In the genomic region with DNA sequence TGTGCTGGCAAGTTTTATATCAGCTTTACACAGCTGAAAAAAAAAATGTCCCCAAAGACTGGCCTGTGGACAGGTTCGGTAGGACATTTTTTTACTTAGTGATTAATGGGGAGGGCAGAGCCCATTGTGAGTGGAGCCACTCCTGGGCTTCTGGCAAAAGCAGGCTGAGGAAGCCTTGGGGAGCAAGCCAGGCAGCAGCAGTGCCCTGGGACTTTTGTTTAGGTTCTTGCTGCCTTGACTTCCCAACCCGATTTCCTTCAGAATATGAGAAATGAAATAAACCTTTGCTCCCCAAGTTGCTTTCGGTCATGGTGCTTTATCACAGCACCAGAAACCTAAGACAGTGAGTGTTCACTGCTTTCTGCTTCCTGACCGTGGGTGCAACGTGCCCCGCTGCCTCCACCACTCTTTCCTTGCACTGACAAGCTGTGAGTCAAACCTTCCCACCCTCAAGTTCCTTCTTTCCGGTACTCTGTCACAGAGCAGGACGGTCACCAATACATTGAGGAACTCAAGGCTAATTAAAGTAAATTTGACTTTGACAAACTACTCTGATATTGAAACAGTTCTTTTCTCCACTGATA, we compare ENCODE assay signal across 11 mouse cellular contexts. TPM values are rescaled to one million over a fixed set of nuclear protein-coding genes. Genes with fewer than 3 reads are reported as not detected.
DNase-seq lines count a peak whose midpoint lies in the region; ATAC-seq and TF ChIP-seq lines count a peak whose summit lies in the region.
"Had no signal": no experiment of that assay in that cellular context is flagged by ENCODE, and none has a peak within 500 bp of the region (broad histone marks: within the 10 kb centered on the region; RNA-seq: fewer than 3 reads in every experiment).

No protein-coding gene starts in this region.

- TF ChIP-seq EP300 in stomach, postnatal 0 days (optimal IDR thresholded peaks at IDR 0.05) = no peak

- H3K9me3 ChIP-seq in stomach, postnatal 0 days (ENCODE audit: control insufficient read depth, low read length) = no peaks in the 10 kb centered on the region
- H3K9me3 ChIP-seq: forebrain, embryonic 12.5 days had no signal

- H3K4me1 ChIP-seq in stomach, postnatal 0 days (replicated peaks; ENCODE audit: control insufficient read depth, insufficient read depth) = no peaks in the 10 kb centered on the region
- H3K4me1 ChIP-seq: forebrain, embryonic 12.5 days had no signal

- no peaks in the 10 kb centered on the region for H3K36me3 ChIP-seq in stomach, postnatal 0 days (ENCODE audit: control insufficient read depth, insufficient read depth, low read length)
- H3K36me3 ChIP-seq: forebrain, embryonic 12.5 days had no signal

- DNase-seq in adrenal gland, postnatal 10 days = peak; percentile 56
- DNase-seq in adrenal gland, adult 18-20 months (ENCODE audit: low spot score in 2 of 2) = no peak
- peak; percentile 15 for DNase-seq in right cerebral cortex, adult 18-20 months
- DNase-seq in right cerebral cortex, postnatal 36 days (ENCODE audit: low spot score in 2 of 2) = no peak
- no peak for DNase-seq in stomach, postnatal 0 days (ENCODE audit: low spot score)
- DNase-seq in cerebellum, adult 18-20 months = no peak
- no peak for DNase-seq in left cerebral cortex, postnatal 36 days (ENCODE audit: low spot score in 2 of 2)
- DNase-seq: cerebellum, adult 2 months; lung, postnatal 10 days had no signal

- intact Hi-C loops in left cerebral cortex, postnatal 36 days (cut with DNase I) = no loop called here

- 58% methylated on average over 8 of the region's 8 CpGs for WGBS in stomach, postnatal 0 days

- H3K4me3 ChIP-seq in stomach, postnatal 0 days (ENCODE audit: low read depth, low read length) = no peak overlapping the region
- H3K4me3 ChIP-seq: forebrain, embryonic 12.5 days had no signal

- TF ChIP-seq CTCF in stomach, postnatal 0 days (IDR thresholded peaks at IDR 0.05; ENCODE audit: low read depth) = no peak

- no peak overlapping the region for H3K9ac ChIP-seq in stomach, postnatal 0 days (ENCODE audit: low read length)
- H3K9ac ChIP-seq: forebrain, embryonic 12.5 days had no signal

- H3K4me2 ChIP-seq in stomach, postnatal 0 days (replicated peaks; ENCODE audit: low read depth) = no peak overlapping the region
- H3K4me2 ChIP-seq: forebrain, embryonic 12.5 days had no signal

- peak; percentile 92 for ATAC-seq in common myeloid progenitor, adult 5-6 weeks (replicated peaks; ENCODE audit: low read depth, poor library complexity, severe bottlenecking)
- ATAC-seq in stomach, postnatal 0 days (ENCODE audit: low FRiP score, low TSS enrichment) = no peak

- no peaks in the 10 kb centered on the region for H3K27me3 ChIP-seq in stomach, postnatal 0 days (ENCODE audit: control insufficient read depth, insufficient read depth, low read length)
- H3K27me3 ChIP-seq: forebrain, embryonic 12.5 days had no signal

- H3K27ac ChIP-seq in stomach, postnatal 0 days (replicated peaks) = 0 out of 2 replicates have a peak overlapping the region, but pooled peaks have one; percentile 2
- H3K27ac ChIP-seq: forebrain, embryonic 12.5 days had no signal

RNA-seq across cellular contexts. Expression of a gene that starts 43.1 kb away (rescaled TPM):
- 10 to 100 TPM; 15.3 to 18.9 TPM for total RNA-seq in adrenal gland, postnatal 10 days (2021)
- total RNA-seq in adrenal gland, adult 18-20 months (2021) = 10 to 100 TPM; 36.6 to 46.3 TPM
- 9.4 and 9.9 TPM in 2 replicates for total RNA-seq in common myeloid progenitor, adult 5-6 weeks (2017)
- polyA plus RNA-seq in stomach, postnatal 0 days (2015; fragmentation: Nextera tagmentation; extraction: Ambion mirVana) = 2.0 and 2.2 TPM in 2 replicates
- total RNA-seq in left cerebral cortex, postnatal 36 days (2021) = 10 to 100 TPM; 67.9 to 69.8 TPM

RNA-seq across cellular contexts. Expression of a gene that starts 53.2 kb away (rescaled TPM):
- 10 to 100 TPM; 27.1 to 33.0 TPM for total RNA-seq in adrenal gland, postnatal 10 days (2021)
- total RNA-seq in adrenal gland, adult 18-20 months (2021) = 10 to 100 TPM; 23.9 to 39.5 TPM
- total RNA-seq in common myeloid progenitor, adult 5-6 weeks (2017) = 70.8 and 81.6 TPM in 2 replicates
- 14.0 and 18.8 TPM in 2 replicates for polyA plus RNA-seq in stomach, postnatal 0 days (2015; fragmentation: Nextera tagmentation; extraction: Ambion mirVana)
- total RNA-seq in left cerebral cortex, postnatal 36 days (2021) = 10 to 100 TPM in 1 of 2 experiments, 1 to 10 TPM in 1; 8.7 to 13.7 TPM

RNA-seq across cellular contexts. Expression of a gene that starts 53.5 kb away (rescaled TPM):
- total RNA-seq in adrenal gland, postnatal 10 days (2021) = 100 to 1,000 TPM; 128 to 134 TPM
- 100 to 1,000 TPM in 1 of 2 experiments, 10 to 100 TPM in 1; 93.8 to 103 TPM for total RNA-seq in adrenal gland, adult 18-20 months (2021)
- total RNA-seq in common myeloid progenitor, adult 5-6 weeks (2017) = 52.9 and 62.5 TPM in 2 replicates
- 269 and 275 TPM in 2 replicates for polyA plus RNA-seq in stomach, postnatal 0 days (2015; fragmentation: Nextera tagmentation; extraction: Ambion mirVana)
- 10 to 100 TPM; 38.8 to 44.6 TPM for total RNA-seq in left cerebral cortex, postnatal 36 days (2021)

Comparison
In these comparisons a context has a peak if more than half of its experiments do, and no peak if none do; other contexts are left out.
1. DNase-seq: peak in adrenal gland, postnatal 10 days (single experiment) and right cerebral cortex, adult 18-20 months (single experiment); none in adrenal gland, adult 18-20 months (0 of 2), right cerebral cortex, postnatal 36 days (0 of 2), stomach, postnatal 0 days (single experiment), cerebellum, adult 18-20 months (0 of 2) and left cerebral cortex, postnatal 36 days (0 of 2).